Mouse (Mus musculus): Measurements from ENCODE around the gene Ccdc28a. TPM values are rescaled to one million over a fixed set of nuclear protein-coding genes. Genes with fewer than 3 reads are reported as not detected.
A peak's percentile ranks its signal among the peaks of the same experiment; 100 is the strongest.

Gene Ccdc28a
- polyA plus RNA-seq, 1 experiment from 2014 or later, result 8.9 TPM

DNA sequence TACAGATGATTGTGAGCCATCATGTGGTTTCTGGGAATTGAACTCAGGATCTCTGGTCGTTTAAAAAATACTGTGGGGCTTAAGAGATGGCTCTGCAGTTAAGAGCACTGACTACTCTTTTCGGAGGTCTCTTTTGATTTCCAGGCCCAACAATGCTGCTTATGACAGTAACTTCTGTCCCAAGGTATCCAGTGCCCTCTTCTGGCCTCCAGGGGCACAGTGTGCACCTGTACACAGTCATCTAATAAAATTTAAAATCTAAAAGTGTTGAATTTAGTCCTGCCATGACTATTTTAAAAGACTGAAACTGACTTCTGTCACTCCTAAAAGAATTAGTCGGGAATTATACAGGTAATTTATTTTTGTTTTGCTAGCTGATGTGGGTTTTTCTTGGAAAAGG is 907 bp downstream of the Ccdc28a start:
- Histone ChIP-seq H3K4me1 (ENCODE audit: control insufficient read depth, insufficient read depth, low read length) (peaks cover 3% of the 10 kb centered on the region; the same call in 1 of the 2 replicates), H3K9me3 (replicated peaks; ENCODE audit: control insufficient read depth, low read length) (no peaks in the 10 kb centered on the region), H3K27me3 (ENCODE audit: control insufficient read depth, insufficient read depth, low read length) (no peaks in the 10 kb centered on the region), H3K9ac (ENCODE audit: low read depth, low read length) (no peak overlapping the region), H3K36me3 (ENCODE audit: control insufficient read depth, insufficient read depth, low read length) (no peaks in the 10 kb centered on the region), H3K4me2 (peak overlapping the region; percentile 89; the same call in 1 of the 2 replicates), H3K4me3 (ENCODE audit: low read depth, low read length) (no peak overlapping the region), H3K27ac (ENCODE audit: low read depth, low read length) (no peak overlapping the region)
- 51% methylated on average over 3 of the region's 3 CpGs for WGBS (ENCODE audit: insufficient replicate concordance)
- no peak for ATAC-seq (replicated peaks; ENCODE audit: insufficient number of reproducible peaks, low FRiP score, low TSS enrichment)

DNA sequence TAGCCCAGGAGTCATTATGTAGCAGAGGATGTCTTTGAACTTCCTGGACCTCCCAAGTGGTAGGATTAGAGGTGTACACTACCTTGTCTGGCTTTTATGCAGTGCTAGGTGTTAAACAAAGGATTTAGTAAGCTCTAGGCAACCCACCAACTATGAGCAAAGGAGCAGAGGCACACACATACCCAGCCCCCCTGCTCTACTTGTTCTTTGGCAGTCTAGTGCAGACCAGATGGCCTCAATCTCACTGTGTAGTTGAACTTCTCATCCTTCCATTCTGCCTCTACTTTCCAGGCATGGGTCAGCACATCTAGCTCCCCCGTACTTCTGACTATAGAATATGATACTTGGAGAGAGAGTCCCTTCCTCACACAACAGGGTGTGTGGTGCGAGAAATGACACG is 10.4 kb downstream of the Ccdc28a start:
- no peak overlapping the region for H3K4me2 ChIP-seq
- no peak overlapping the region for H3K4me3 ChIP-seq (ENCODE audit: low read depth, low read length)
- no peaks in the 10 kb centered on the region for H3K9me3 ChIP-seq (replicated peaks; ENCODE audit: control insufficient read depth, low read length)
- no peak overlapping the region for H3K9ac ChIP-seq (ENCODE audit: low read depth, low read length)
- H3K4me1 ChIP-seq (ENCODE audit: control insufficient read depth, insufficient read depth, low read length), result no peaks in the 10 kb centered on the region
- ATAC-seq (replicated peaks; ENCODE audit: insufficient number of reproducible peaks, low FRiP score, low TSS enrichment), result no peak
- no peak overlapping the region for H3K27ac ChIP-seq (ENCODE audit: low read depth, low read length)
- WGBS (ENCODE audit: insufficient replicate concordance), result 87% methylated on average over 3 of the region's 3 CpGs
- H3K36me3 ChIP-seq (ENCODE audit: control insufficient read depth, insufficient read depth, low read length), result no peaks in the 10 kb centered on the region
- no peaks in the 10 kb centered on the region for H3K27me3 ChIP-seq (ENCODE audit: control insufficient read depth, insufficient read depth, low read length)

DNA sequence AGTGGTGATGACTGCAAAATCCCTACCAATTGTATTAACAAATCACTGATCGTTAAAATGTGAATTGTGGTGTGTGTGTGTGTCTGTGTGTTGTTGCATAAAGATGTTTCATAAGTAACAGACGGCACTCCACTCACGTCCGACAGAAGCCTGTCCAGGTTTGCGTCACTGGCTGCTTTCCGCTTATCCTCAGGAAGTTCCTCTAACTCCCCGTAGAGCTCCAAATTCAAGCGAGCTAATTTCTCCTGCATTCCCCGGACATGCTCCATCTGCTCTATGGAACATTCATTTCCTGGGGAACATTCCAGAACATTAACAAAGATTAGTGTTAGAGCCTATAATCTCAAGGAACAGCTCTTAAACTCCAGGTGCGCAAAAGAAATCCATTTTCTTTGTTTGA is 15.4 kb downstream of the Ccdc28a start:
- no peak for ATAC-seq (replicated peaks; ENCODE audit: insufficient number of reproducible peaks, low FRiP score, low TSS enrichment)
- Histone ChIP-seq H3K4me1 (ENCODE audit: control insufficient read depth, insufficient read depth, low read length) (no peaks in the 10 kb centered on the region), H3K9me3 (replicated peaks; ENCODE audit: control insufficient read depth, low read length) (no peaks in the 10 kb centered on the region), H3K4me2 (no peak overlapping the region), H3K36me3 (ENCODE audit: control insufficient read depth, insufficient read depth, low read length) (no peaks in the 10 kb centered on the region), H3K27ac (ENCODE audit: low read depth, low read length) (no peak overlapping the region), H3K9ac (ENCODE audit: low read depth, low read length) (no peak overlapping the region), H3K27me3 (ENCODE audit: control insufficient read depth, insufficient read depth, low read length) (no peaks in the 10 kb centered on the region), H3K4me3 (ENCODE audit: low read depth, low read length) (no peak overlapping the region)
- 74% methylated on average over 10 of the region's 10 CpGs for WGBS (ENCODE audit: insufficient replicate concordance)

DNA sequence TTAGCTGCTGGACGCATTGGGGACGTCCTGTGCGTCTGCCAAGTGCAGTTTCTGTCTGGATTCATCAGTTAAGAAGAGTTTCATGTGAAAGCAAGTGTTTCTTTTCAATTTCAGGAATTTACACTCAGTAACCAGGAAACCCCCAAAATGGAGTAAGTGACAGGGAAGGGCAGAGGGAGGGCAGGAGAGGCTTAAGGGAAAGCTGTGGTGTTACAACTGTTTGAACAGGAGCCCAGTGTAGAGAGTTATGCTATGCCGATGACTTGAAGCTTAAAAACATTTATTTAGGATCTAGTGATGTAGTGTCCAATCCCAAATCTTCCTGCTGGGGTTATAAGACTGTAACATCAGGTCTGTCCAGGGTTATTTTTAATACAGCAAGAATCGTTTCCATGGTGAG is 20.7 kb downstream of the Ccdc28a start:
- WGBS (ENCODE audit: insufficient replicate concordance), result 79% methylated on average over 5 of the region's 5 CpGs
- Histone ChIP-seq H3K27ac (ENCODE audit: low read depth, low read length) (no peak overlapping the region), H3K4me3 (ENCODE audit: low read depth, low read length) (no peak overlapping the region), H3K4me2 (no peak overlapping the region), H3K36me3 (ENCODE audit: control insufficient read depth, insufficient read depth, low read length) (no peaks in the 10 kb centered on the region), H3K9ac (ENCODE audit: low read depth, low read length) (no peak overlapping the region), H3K4me1 (ENCODE audit: control insufficient read depth, insufficient read depth, low read length) (no peaks in the 10 kb centered on the region; the same call in 1 of the 2 replicates), H3K9me3 (replicated peaks; ENCODE audit: control insufficient read depth, low read length) (no peaks in the 10 kb centered on the region), H3K27me3 (ENCODE audit: control insufficient read depth, insufficient read depth, low read length) (no peaks in the 10 kb centered on the region)
- ATAC-seq (replicated peaks; ENCODE audit: insufficient number of reproducible peaks, low FRiP score, low TSS enrichment), result no peak

GRCm38 (mm10) chr10:18213373-18213772 is 21.4 kb downstream of the Ccdc28a start:
- H3K27ac ChIP-seq (ENCODE audit: low read depth, low read length), result no peak overlapping the region
- H3K27me3 ChIP-seq (ENCODE audit: control insufficient read depth, insufficient read depth, low read length), result no peaks in the 10 kb centered on the region
- no peaks in the 10 kb centered on the region; the same call in 1 of the 2 replicates for H3K4me1 ChIP-seq (ENCODE audit: control insufficient read depth, insufficient read depth, low read length)
- H3K9me3 ChIP-seq (replicated peaks; ENCODE audit: control insufficient read depth, low read length), result no peaks in the 10 kb centered on the region
- no peak for ATAC-seq (replicated peaks; ENCODE audit: insufficient number of reproducible peaks, low FRiP score, low TSS enrichment)
- no peak overlapping the region for H3K4me3 ChIP-seq (ENCODE audit: low read depth, low read length)
- H3K4me2 ChIP-seq, result no peak overlapping the region
- H3K36me3 ChIP-seq (ENCODE audit: control insufficient read depth, insufficient read depth, low read length), result no peaks in the 10 kb centered on the region
- no peak overlapping the region for H3K9ac ChIP-seq (ENCODE audit: low read depth, low read length)
- 63% methylated on average over 4 of the region's 4 CpGs for WGBS (ENCODE audit: insufficient replicate concordance)

DNA sequence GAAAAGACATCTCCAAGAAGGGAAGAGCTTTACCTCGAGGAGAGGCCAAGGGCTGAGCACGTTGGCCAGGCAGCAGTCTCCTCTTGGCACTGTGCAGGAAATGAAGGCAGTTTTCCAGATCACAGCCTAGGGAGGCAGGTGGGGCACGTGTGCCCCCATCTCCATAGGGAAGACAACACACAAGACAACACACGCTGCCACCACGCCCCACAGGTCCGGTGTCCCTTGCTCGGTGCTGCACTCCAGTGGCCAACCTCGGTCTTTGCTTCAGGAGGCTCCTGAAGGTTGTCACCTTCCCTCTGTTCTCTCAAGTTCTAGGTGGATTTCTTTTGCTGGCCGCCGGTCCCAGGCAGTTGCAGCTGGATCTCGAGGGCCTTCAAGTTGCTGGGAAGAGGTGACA is 24.1 kb downstream of the Ccdc28a start, which contains the start of gene Ect2l:
Gene Ect2l, minus strand, starts transcription at position 165 of the 400 bp plus-strand sequence.
- no peak for ATAC-seq (replicated peaks; ENCODE audit: insufficient number of reproducible peaks, low FRiP score, low TSS enrichment)
- peak within 1 kb of the TSS; percentile 39 for H3K4me2 ChIP-seq
- WGBS (ENCODE audit: insufficient replicate concordance), result 4% methylated on average over 11 of the region's 11 CpGs

DNA sequence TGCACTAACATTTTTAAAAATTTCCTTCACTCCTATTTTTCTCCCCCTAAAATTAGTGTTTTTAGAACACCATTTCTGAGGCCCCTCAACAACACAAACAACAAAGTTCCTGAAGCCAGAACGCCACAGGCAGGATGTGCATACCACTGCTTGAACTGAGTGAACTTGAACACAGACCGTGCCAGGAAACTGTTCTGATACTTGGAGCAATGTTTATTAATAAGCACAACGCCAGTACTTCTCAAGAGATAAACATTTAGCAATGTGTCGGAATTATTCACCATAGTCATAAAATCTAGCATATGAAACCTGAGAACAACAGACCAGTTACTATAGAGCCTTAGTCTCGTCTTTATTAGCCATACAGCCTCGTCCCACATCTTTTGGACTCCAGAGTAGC is 24.7 kb downstream of the Ccdc28a start:
- H3K27me3 ChIP-seq (ENCODE audit: control insufficient read depth, insufficient read depth, low read length), result no peaks in the 10 kb centered on the region
- H3K4me3 ChIP-seq (ENCODE audit: low read depth, low read length), result no peak overlapping the region
- ATAC-seq (replicated peaks; ENCODE audit: insufficient number of reproducible peaks, low FRiP score, low TSS enrichment), result no peak
- H3K9me3 ChIP-seq (replicated peaks; ENCODE audit: control insufficient read depth, low read length), result no peaks in the 10 kb centered on the region
- H3K9ac ChIP-seq (ENCODE audit: low read depth, low read length), result no peak overlapping the region
- no peaks in the 10 kb centered on the region for H3K36me3 ChIP-seq (ENCODE audit: control insufficient read depth, insufficient read depth, low read length)
- no peak overlapping the region for H3K27ac ChIP-seq (ENCODE audit: low read depth, low read length)
- no peak overlapping the region; the same call in 1 of the 2 replicates for H3K4me2 ChIP-seq
- 69% methylated on average over 6 of the region's 6 CpGs for WGBS (ENCODE audit: insufficient replicate concordance)
- H3K4me1 ChIP-seq (ENCODE audit: control insufficient read depth, insufficient read depth, low read length), result no peaks in the 10 kb centered on the region; the same call in 1 of the 2 replicates

More for the DNA sequence above, 24.1 kb downstream of the Ccdc28a start, which contains the start of gene Ect2l:
- Histone ChIP-seq H3K4me3 (ENCODE audit: low read depth, low read length) (no peak within 1 kb of the TSS), H3K9ac (ENCODE audit: low read depth, low read length) (no peak within 1 kb of the TSS), H3K4me1 (ENCODE audit: control insufficient read depth, insufficient read depth, low read length) (no peaks in the 10 kb centered on the region; the same call in 1 of the 2 replicates), H3K9me3 (replicated peaks; ENCODE audit: control insufficient read depth, low read length) (no peaks in the 10 kb centered on the region), H3K27me3 (ENCODE audit: control insufficient read depth, insufficient read depth, low read length) (no peaks in the 10 kb centered on the region), H3K36me3 (ENCODE audit: control insufficient read depth, insufficient read depth, low read length) (no peaks in the 10 kb centered on the region), H3K27ac (ENCODE audit: low read depth, low read length) (no peak within 1 kb of the TSS)

GRCm38 (mm10) chr10:18204067-18204466 is 30.7 kb downstream of the Ccdc28a start:
- WGBS (ENCODE audit: insufficient replicate concordance), result 16% methylated on average over 7 of the region's 7 CpGs
- no peak overlapping the region for H3K4me2 ChIP-seq
- no peaks in the 10 kb centered on the region for H3K36me3 ChIP-seq (ENCODE audit: control insufficient read depth, insufficient read depth, low read length)
- H3K27me3 ChIP-seq (ENCODE audit: control insufficient read depth, insufficient read depth, low read length), result no peaks in the 10 kb centered on the region
- no peak overlapping the region for H3K4me3 ChIP-seq (ENCODE audit: low read depth, low read length)
- no peaks in the 10 kb centered on the region for H3K4me1 ChIP-seq (ENCODE audit: control insufficient read depth, insufficient read depth, low read length)
- H3K9me3 ChIP-seq (replicated peaks; ENCODE audit: control insufficient read depth, low read length), result no peaks in the 10 kb centered on the region
- H3K27ac ChIP-seq (ENCODE audit: low read depth, low read length), result no peak overlapping the region
- no peak overlapping the region for H3K9ac ChIP-seq (ENCODE audit: low read depth, low read length)
- no peak for ATAC-seq (replicated peaks; ENCODE audit: insufficient number of reproducible peaks, low FRiP score, low TSS enrichment)

DNA sequence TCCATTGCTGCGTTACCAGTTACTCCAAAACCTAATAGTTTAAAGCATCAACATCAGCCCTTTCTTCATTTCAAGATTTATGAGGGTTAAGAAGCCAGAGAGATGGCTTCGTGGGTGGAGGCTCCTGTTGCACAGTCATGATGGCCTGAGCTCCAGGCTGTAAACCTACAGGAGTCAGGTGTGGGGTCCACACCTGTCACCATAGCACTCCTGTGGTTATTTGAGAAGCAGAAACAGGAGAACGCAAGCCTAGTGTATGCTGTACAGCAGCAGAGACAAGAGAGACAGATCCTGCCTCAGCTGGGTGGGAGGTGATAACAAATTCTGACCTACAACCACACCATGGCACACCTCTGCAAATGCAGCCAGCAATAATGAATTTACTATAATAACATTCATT is 32.4 kb downstream of the Ccdc28a start:
- no peak for ATAC-seq (replicated peaks; ENCODE audit: insufficient number of reproducible peaks, low FRiP score, low TSS enrichment)
- no peaks in the 10 kb centered on the region for H3K4me1 ChIP-seq (ENCODE audit: control insufficient read depth, insufficient read depth, low read length)
- H3K4me3 ChIP-seq (ENCODE audit: low read depth, low read length), result no peak overlapping the region
- WGBS (ENCODE audit: insufficient replicate concordance), result 77% methylated on average over 3 of the region's 3 CpGs
- no peak overlapping the region for H3K27ac ChIP-seq (ENCODE audit: low read depth, low read length)
- no peaks in the 10 kb centered on the region for H3K36me3 ChIP-seq (ENCODE audit: control insufficient read depth, insufficient read depth, low read length)
- no peaks in the 10 kb centered on the region for H3K27me3 ChIP-seq (ENCODE audit: control insufficient read depth, insufficient read depth, low read length)
- no peak overlapping the region for H3K4me2 ChIP-seq
- no peaks in the 10 kb centered on the region for H3K9me3 ChIP-seq (replicated peaks; ENCODE audit: control insufficient read depth, low read length)
- H3K9ac ChIP-seq (ENCODE audit: low read depth, low read length), result no peak overlapping the region

Measured in heart, embryonic 11.5 days (tissue).